Mouse (Mus musculus): ENCODE measurements at regions not wholly inside any gene's neighbourhood (a gene's known extent, or its start where the extent isn't known, plus 50 kb on each side); places are given as distances from the start of the nearest gene placed in this dataset.

DNA sequence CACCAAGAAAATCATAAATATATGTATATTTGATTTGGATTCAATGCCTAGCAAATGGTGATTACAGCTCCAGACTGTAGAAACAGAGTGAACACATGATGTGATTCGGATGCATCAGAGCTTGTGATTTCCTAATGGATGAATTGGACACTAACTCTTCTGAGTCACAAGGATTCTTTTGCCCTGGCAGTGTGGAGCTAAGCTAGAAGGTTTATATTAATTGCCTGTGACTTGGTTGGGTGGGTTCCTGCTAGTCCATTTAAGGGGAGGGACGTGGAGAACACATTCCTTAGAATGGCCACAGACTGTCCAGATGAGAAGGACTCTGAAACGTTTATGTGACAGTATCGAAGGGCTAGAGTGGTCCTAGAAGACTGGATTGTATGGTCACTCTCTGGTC is 129.5 kb upstream of the Cdkn2b start:
- TF ChIP-seq CTCF (conservative IDR thresholded peaks at IDR 0.05 in 1 of 2, IDR thresholded peaks at IDR 0.05 in 1 of 2; ENCODE audit: low read depth in 2 of 2, low read length in 2 of 2), result no peak
- no peak for TF ChIP-seq USF2 (conservative IDR thresholded peaks at IDR 0.05; ENCODE audit: low read depth, low read length)
- TF ChIP-seq EP300 (IDR thresholded peaks at IDR 0.05; ENCODE audit: low read length), result no peak
- no peak for TF ChIP-seq MAFK (IDR thresholded peaks at IDR 0.05; ENCODE audit: insufficient replicate concordance, low read length)
- no peak for TF ChIP-seq GABPA (IDR thresholded peaks at IDR 0.05; ENCODE audit: insufficient replicate concordance, low read depth, low read length)
